Mouse (Mus musculus): ENCODE results near the gene A630073D07Rik. TPM values are rescaled to one million over a fixed set of nuclear protein-coding genes. Genes with fewer than 3 reads are reported as not detected.
"Not testable (repeated sequence)": the region's sequence is repeated elsewhere in the genome, so short reads cannot be mapped to it uniquely, and the experiment has no call there.

A630073D07Rik gene
- total RNA-seq (2021), result not detected

GRCm38 (mm10) chr6:132651426-132651825 is at the start of gene A630073D07Rik:
A630073D07Rik (minus strand) TSS chr6:132651526.
- no peak for DNase-seq (ENCODE audit: extremely low spot score in 1 of 2, low spot score in 1 of 2)

DNA sequence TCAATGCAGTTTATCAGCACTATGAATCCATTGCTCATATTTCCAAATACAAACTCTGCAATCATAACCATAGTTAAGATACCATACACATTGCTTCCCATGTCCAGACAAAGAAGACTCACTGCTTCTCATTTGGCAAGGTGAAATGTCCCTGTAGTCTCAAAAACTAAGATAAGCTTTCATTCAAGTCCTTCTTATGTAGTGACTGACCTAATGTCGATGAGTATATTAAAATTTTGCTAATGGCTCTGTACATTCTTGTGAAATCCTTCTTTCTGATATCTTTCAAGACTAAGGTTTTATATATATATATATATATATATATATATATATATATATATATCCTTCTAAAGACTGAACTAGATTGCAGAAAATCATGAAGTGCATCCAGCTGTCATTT is 49.6 kb upstream of the A630073D07Rik start, which contains the start of gene Tas2r121:
TSS of gene Tas2r121 (minus strand) at position 101 of the 400 bp plus-strand sequence.
- DNase-seq (ENCODE audit: extremely low spot score in 1 of 2, low spot score in 1 of 2), result no peak

GRCm38 (mm10) chr6:132691596-132691995 is 40.3 kb upstream of the A630073D07Rik start:
- not testable (repeated sequence) for DNase-seq (ENCODE audit: extremely low spot score in 1 of 2, low spot score in 1 of 2)

GRCm38 (mm10) chr6:132656653-132657052 is 5.3 kb upstream of the A630073D07Rik start, which contains the start of gene Tas2r120:
Tas2r120 (plus strand) TSS chr6:132656953.
- no peak for DNase-seq (ENCODE audit: extremely low spot score in 1 of 2, low spot score in 1 of 2)

GRCm38 (mm10) chr6:132649399-132649798 is 1.9 kb downstream of the A630073D07Rik start:
- DNase-seq (ENCODE audit: extremely low spot score in 1 of 2, low spot score in 1 of 2), result no peak

- DNase-seq (ENCODE audit: extremely low spot score in 1 of 2, low spot score in 1 of 2), result not testable (repeated sequence)
These were observed 55.7 kb downstream of the A630073D07Rik start, which contains the start of gene Prp2 for GRCm38 (mm10) chr6:132595613-132596012. Prp2 (plus strand) TSS chr6:132595913.

Other genes with a start within 250 kb of the A630073D07Rik start
- gene Prh1, start 81.7 kb downstream of the A630073D07Rik start, total RNA-seq (2021), result not detected
- not detected for gene Prp2, start 55.6 kb downstream of the A630073D07Rik start, total RNA-seq (2021)
- gene Tas2r120, start 5.4 kb upstream of the A630073D07Rik start, total RNA-seq (2021), result not detected
- not detected for gene Tas2r121, start 49.5 kb upstream of the A630073D07Rik start, total RNA-seq (2021)
- gene Tas2r122, start 60.4 kb upstream of the A630073D07Rik start, total RNA-seq (2021), result not detected
- gene Tas2r115, start 86.5 kb upstream of the A630073D07Rik start, total RNA-seq (2021), result not detected
- gene Tas2r124, start 103.2 kb upstream of the A630073D07Rik start, total RNA-seq (2021), result not detected
- gene Tas2r102, start 110.6 kb upstream of the A630073D07Rik start, total RNA-seq (2021), result not detected
- gene Tas2r136, start 126.6 kb upstream of the A630073D07Rik start, total RNA-seq (2021), result not detected
- gene Tas2r117, start 151.3 kb upstream of the A630073D07Rik start, total RNA-seq (2021), result not detected
- not detected for gene Tas2r123, start 195.6 kb upstream of the A630073D07Rik start, total RNA-seq (2021)
- not detected for gene Tas2r116, start 203.9 kb upstream of the A630073D07Rik start, total RNA-seq (2021)
- gene Tas2r110, start 216.5 kb upstream of the A630073D07Rik start, total RNA-seq (2021), result not detected
- not detected for gene Tas2r113, start 241.5 kb upstream of the A630073D07Rik start, total RNA-seq (2021)

Measured in layer of hippocampus, postnatal 25 days (tissue).